Mouse (Mus musculus) spleen, postnatal 4 days (tissue): Measurements from ENCODE around the gene Rps6ka1.
"Not testable (repeated sequence)": the region's sequence is repeated elsewhere in the genome, so short reads cannot be mapped to it uniquely, and the experiment has no call there.

ENCODE experiments used
- DNase-seq, 2 experiments: peaks; one replicate each; pipeline ENCODE4 v3.0.0; 2022; ENCODE audit warnings: low spot score in 2 of 2

The Rps6ka1 gene

GRCm38 (mm10) chr4:133887672-133888453 is at the start of gene Rps6ka1:
Gene Rps6ka1 (minus strand): TSS chr4:133887797.
- peak; percentile 49 to 84 for DNase-seq

GRCm38 (mm10) chr4:133931785-133932184 is 44.2 kb upstream of the Rps6ka1 start:
- DNase-seq, result no peak

- DNase-seq, result no peak
These were observed 43.8 kb upstream of the Rps6ka1 start for GRCm38 (mm10) chr4:133931349-133931748.

GRCm38 (mm10) chr4:133929278-133929670 is 41.7 kb upstream of the Rps6ka1 start:
- no peak for DNase-seq

- no peak for DNase-seq
These were observed 41.1 kb upstream of the Rps6ka1 start for GRCm38 (mm10) chr4:133928576-133929277.

- no peak for DNase-seq
These were observed 37.6 kb upstream of the Rps6ka1 start for GRCm38 (mm10) chr4:133925204-133925603.

- DNase-seq, result no peak
These were observed 36.1 kb upstream of the Rps6ka1 start for GRCm38 (mm10) chr4:133923743-133924142.

- DNase-seq, result peak; percentile 30 to 80
These were observed 30.7 kb upstream of the Rps6ka1 start for GRCm38 (mm10) chr4:133918093-133918825.

- DNase-seq, result no peak
These were observed 24.4 kb upstream of the Rps6ka1 start for GRCm38 (mm10) chr4:133911983-133912382.

GRCm38 (mm10) chr4:133910236-133911211 is 22.9 kb upstream of the Rps6ka1 start:
- peak; percentile 94 to 97 for DNase-seq

- DNase-seq, result no peak
These were observed 20.5 kb upstream of the Rps6ka1 start for GRCm38 (mm10) chr4:133908051-133908450.

- DNase-seq, result no peak
These were observed 19.5 kb upstream of the Rps6ka1 start for GRCm38 (mm10) chr4:133907086-133907485.

- DNase-seq, result not testable (repeated sequence)
These were observed 18.7 kb upstream of the Rps6ka1 start for GRCm38 (mm10) chr4:133906336-133906735.

- DNase-seq, result no peak
These were observed 17.6 kb upstream of the Rps6ka1 start for GRCm38 (mm10) chr4:133905167-133905566.

- DNase-seq, result no peak
These were observed 16.7 kb upstream of the Rps6ka1 start for GRCm38 (mm10) chr4:133904326-133904725.

GRCm38 (mm10) chr4:133903372-133903771 is 15.8 kb upstream of the Rps6ka1 start:
- no peak for DNase-seq

GRCm38 (mm10) chr4:133902510-133902909 is 14.9 kb upstream of the Rps6ka1 start:
- DNase-seq, result no peak

GRCm38 (mm10) chr4:133900887-133901286 is 13.3 kb upstream of the Rps6ka1 start:
- no peak for DNase-seq

GRCm38 (mm10) chr4:133900352-133900751 is 12.8 kb upstream of the Rps6ka1 start:
- no peak for DNase-seq

- no peak for DNase-seq
These were observed 11.7 kb upstream of the Rps6ka1 start for GRCm38 (mm10) chr4:133899241-133899800.

- DNase-seq, result no peak
These were observed 10.6 kb upstream of the Rps6ka1 start for GRCm38 (mm10) chr4:133898151-133898550.
